Mouse (Mus musculus) left cerebral cortex, adult 9 months (tissue): ENCODE measurements around the gene Dctn3.
A peak's percentile ranks its signal among the peaks of the same experiment; 100 is the strongest.
"Not testable (repeated sequence)": the region's sequence is repeated elsewhere in the genome, so short reads cannot be mapped to it uniquely, and the experiment has no call there.

ENCODE experiments used
- DNase-seq, 2 experiments: peaks; one replicate each; pipeline ENCODE4 v3.0.0; 2022; ENCODE audit warnings: low spot score in 2 of 2

The Dctn3 gene

GRCm38 (mm10) chr4:41722918-41723351 is at the start of gene Dctn3:
Gene Dctn3, minus strand, starts transcription at chr4:41723170.
- peak; percentile 95 to 96 for DNase-seq

- not testable (repeated sequence) for DNase-seq
Observed at GRCm38 (mm10) chr4:41767301-41767700, 44.3 kb upstream of the Dctn3 start.

- DNase-seq = not testable (repeated sequence)
Observed at GRCm38 (mm10) chr4:41763176-41763575, 40.2 kb upstream of the Dctn3 start.

- not testable (repeated sequence) for DNase-seq
Observed at GRCm38 (mm10) chr4:41762688-41763114, 39.7 kb upstream of the Dctn3 start.

- DNase-seq = no peak
Observed at GRCm38 (mm10) chr4:41762099-41762687, 39.2 kb upstream of the Dctn3 start.

DNA sequence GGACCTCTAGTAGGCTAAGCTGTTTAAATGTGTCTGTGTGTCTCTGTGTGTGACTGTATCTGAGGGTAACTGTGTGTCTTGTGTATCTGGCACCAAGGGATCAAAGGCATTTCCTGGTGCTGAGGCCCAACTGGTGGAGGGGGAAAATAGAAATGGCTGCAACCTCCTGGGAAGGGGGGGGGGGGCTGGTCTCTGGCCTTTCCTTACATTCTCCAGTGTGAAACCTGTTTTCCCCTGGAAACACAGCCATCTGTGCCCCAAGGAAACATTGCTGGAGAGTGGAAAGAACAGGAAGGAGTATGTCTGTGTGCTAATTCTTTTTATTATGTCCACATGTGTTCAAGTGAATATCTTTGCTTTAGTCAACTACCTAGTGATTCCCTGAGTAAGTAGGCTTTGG is 38.7 kb upstream of the Dctn3 start:
- no peak for DNase-seq

- DNase-seq = no peak
Observed at GRCm38 (mm10) chr4:41760911-41761310, 37.9 kb upstream of the Dctn3 start.

- peak in 1 of 2 experiments; percentile 78 for DNase-seq
Observed at GRCm38 (mm10) chr4:41760288-41760721, 37.3 kb upstream of the Dctn3 start.

DNA sequence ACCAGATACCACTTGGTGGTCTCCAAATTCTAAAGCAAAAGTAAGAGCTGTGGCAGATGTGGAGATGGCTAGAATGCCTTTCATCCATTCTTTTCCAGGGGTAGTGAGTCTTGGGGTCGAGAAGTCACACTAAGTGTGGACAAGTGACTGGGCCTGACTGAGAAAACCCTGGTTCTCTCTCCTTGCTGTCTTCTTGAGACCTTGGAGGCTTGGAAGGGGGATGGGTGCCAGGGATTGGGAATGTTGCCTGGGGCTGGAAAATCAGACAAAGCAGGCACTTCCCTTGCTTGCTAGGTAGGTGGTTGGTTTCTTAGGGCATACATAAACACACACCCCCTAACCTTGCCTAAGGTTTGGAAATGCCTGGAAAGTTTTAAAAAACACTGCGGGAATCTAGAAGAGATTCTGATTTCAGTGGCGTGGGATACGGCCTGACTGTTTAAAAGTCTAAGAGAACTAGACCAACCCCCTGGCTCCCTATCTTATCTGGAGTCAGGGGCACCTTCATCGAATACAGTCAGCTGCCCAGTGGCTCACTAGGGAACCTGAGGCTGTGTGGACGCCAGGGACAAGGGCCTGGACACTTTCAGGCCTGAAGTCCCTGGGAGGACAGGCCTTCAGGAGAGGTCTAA is 36.8 kb upstream of the Dctn3 start:
- DNase-seq = no peak

GRCm38 (mm10) chr4:41759206-41759605 is 36.2 kb upstream of the Dctn3 start:
- no peak for DNase-seq

- DNase-seq = no peak
Observed at GRCm38 (mm10) chr4:41758701-41759100, 35.7 kb upstream of the Dctn3 start.

- DNase-seq = no peak
Observed at GRCm38 (mm10) chr4:41758021-41758420, 35.1 kb upstream of the Dctn3 start.

- no peak for DNase-seq
Observed at GRCm38 (mm10) chr4:41757321-41757720, 34.4 kb upstream of the Dctn3 start.

- no peak for DNase-seq
Observed at GRCm38 (mm10) chr4:41756440-41756839, 33.5 kb upstream of the Dctn3 start.

DNA sequence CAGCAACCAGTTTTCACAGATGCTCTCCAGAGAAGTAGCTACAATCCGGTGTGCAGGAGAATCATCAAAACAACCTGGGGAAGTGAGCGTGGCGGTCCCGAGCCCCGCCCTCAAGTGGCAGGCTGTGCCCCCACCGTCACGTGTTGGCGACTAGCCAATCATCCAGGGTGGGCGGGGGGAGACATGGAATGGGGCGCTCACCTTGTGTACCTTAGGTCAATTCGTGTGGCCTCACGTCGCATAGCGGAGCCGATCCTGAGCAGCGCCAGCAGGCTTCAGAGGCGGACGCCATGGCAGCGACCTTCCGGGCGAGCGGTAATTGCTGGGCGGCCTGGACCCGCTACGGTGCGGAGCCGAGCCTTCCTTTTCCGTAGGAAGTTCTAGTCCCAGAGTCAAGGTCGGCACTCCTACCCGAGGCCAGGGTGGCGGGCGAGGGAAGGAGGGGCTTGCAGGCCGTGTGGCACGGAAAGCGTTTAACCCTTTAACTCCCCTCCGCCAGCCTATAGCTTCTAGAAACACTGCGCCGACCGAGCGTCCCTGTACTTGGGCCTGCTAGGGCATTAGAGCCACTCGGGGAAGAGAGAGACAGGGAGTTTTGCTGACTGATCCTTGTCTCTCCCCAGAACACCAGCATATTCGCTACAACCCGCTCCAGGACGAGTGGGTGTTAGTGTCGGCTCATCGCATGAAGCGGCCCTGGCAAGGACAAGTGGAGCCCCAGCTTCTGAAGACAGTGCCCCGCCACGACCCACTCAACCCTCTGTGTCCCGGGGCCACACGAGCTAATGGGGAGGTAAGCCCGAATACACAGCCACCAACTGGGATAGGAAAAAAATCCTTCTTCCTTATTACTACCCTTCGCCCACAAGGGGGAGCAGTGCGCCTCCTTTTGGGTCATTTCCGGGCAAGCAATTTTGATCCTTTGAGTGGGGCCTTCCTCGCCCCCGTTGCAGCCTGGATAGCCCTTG is 32.7 kb upstream of the Dctn3 start, which contains the start of gene Sigmar1:
Gene Sigmar1, minus strand, starts transcription at position 820 of the 968 bp plus-strand sequence.
- peak; percentile 56 to 86 for DNase-seq

- DNase-seq = peak in 1 of 2 experiments; percentile 61
Observed at GRCm38 (mm10) chr4:41754797-41755337, 31.9 kb upstream of the Dctn3 start, which contains the start of gene Galt. Gene Galt, plus strand, starts transcription at chr4:41755228.

DNA sequence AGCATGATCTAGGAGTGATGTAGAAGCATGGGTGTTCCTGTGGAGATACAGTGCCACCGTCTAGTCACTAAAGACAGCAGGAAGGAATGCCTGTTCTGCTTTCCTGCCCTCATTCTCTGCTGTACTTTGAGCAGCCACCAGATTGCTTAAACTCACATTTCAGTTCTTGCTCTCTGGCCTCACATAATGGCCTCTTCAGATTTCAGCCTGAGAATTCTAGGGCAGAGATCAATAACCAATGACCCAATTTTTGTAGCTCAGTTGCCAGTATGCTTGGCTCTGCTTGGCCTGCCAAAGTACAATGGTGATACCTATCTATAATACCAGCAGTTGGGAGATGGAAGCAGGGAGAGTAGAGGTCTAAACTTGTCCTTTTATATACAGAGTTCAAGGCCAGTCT is 22.1 kb upstream of the Dctn3 start:
- DNase-seq = no peak

GRCm38 (mm10) chr4:41744131-41744530 is 21.2 kb upstream of the Dctn3 start:
- no peak for DNase-seq

DNA sequence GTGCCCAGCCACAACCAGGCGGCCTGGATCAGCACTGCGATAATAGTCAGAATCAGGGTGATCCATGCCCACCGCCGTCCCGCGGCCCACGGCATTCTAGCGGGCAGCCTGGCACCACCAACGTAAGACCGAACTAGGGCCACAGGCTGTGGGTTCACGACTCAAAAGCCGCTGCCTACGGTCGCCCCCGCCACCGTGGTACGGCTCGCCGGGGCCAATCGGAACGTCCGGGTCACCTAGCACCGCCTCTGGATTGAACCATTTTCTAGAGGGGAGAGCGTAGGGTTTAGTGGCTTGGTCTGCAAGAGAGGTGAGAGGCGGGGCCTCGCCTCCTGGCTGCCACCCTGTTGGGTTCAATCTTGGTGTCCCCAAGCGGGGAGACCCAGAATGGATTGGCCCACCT is 18.2 kb upstream of the Dctn3 start:
- peak; percentile 88 to 95 for DNase-seq

DNA sequence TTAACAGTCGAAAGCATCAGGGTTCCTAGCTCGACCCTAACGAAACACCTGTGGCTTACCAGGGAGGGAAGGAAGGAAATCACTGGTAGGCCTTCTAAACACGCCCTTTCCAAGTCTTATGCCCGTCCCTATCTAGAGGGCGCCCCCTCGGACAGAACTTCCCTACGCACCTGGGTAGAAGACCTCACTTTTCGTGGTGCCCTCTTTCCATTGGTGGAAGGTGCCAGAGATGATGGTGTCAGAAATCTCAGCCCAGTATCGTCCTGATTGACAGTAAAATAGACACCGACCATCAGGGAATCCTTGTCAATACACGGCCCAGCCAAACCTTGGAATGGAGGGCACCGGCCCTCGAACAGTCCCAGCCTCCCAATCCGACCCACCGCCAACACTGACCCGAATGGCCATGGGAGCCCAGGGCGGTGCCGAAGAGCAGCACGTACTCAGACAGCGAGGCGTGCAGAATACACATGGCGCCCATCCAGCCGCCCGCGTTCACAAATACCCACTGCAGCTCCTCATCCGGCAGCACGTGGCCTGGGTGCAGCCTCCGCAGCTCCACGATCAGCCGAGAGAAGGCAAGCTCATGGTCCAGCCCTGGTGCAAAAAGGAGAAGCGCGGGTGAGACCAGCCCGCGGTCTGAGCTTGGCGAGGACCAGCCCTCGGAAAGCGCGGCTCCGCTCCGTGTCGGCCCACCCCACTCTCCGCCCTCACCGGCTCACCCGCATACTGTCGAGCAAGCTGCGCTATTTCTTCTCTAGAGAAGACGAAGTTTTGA is 17.6 kb upstream of the Dctn3 start:
- peak in 1 of 2 experiments; percentile 76 for DNase-seq

DNA sequence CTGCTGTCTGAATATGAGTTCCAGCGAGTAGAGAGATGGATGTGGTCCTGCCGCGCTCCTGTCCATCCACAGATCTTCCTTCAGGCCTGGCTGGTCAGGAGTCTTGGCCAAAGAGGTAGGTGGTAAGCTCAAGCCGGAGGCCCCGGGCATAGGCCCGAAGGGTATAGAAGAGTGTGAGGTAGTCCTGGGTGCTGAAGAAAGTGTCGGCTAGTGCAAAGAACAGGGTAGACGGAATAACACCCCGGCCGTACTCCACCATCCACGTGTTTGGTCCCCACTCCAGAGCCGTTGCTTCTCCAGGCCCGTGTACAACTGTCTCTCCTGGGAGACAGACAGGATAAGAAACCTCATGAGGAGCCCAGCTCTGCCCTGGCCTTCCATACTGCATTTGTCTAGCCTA is 16.3 kb upstream of the Dctn3 start:
- no peak for DNase-seq
